Mouse (Mus musculus): ENCODE measurements at regions not wholly inside any gene's neighbourhood (a gene's known extent, or its start where the extent isn't known, plus 50 kb on each side); places are given as distances from the start of the nearest gene placed in this dataset.
"Not testable (repeated sequence)": the region's sequence is repeated elsewhere in the genome, so short reads cannot be mapped to it uniquely, and the experiment has no call there.

DNA sequence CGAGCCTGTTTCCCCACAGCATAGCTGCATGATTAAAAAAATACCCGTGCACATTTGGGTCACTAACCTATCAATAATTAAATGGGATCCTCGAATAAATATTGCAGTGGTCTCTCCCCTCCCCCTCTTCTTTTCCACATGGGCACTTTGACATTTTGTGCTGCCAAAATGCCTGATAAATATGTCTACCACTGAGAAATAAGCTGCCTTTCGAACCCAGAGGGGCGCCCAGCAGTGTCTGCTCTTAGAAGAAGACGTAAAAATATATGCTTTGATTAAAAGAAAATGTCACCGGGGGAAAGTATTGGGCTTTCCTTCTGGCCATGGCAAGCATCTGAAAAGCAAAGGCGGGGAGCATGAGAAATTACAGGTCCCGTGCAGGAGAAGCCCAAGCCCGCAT, 152.6 kb upstream of the Frmd4a start:
- DNase-seq, result no peak

GRCm38 (mm10) chr2:3866736-3867135, 150.8 kb upstream of the Frmd4a start:
- not testable (repeated sequence) for DNase-seq

DNA sequence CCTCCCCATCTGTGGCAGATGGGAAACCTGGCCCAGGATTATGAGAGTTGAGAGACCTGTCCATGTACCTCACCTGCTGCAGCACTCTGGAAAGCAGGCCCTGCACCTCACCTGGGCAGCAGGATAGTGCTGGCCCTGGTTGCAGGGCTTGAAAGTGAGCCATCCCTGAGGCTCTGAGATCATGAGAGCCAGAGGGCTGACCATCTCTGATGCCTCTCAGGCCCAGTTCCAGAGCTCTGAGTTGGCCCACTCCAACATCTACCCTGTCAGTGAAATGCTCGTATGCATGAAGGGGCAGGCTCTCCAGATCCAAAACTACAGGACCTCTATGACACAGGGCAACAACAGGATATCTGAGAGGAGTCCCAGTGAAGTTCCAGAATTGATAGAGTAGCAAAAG, 147.8 kb upstream of the Frmd4a start:
- DNase-seq, result no peak

GRCm38 (mm10) chr2:3871748-3872147, 145.8 kb upstream of the Frmd4a start:
- no peak for DNase-seq

- no peak for DNase-seq
These were observed 130.5 kb upstream of the Frmd4a start for GRCm38 (mm10) chr2:3887000-3887399.

DNA sequence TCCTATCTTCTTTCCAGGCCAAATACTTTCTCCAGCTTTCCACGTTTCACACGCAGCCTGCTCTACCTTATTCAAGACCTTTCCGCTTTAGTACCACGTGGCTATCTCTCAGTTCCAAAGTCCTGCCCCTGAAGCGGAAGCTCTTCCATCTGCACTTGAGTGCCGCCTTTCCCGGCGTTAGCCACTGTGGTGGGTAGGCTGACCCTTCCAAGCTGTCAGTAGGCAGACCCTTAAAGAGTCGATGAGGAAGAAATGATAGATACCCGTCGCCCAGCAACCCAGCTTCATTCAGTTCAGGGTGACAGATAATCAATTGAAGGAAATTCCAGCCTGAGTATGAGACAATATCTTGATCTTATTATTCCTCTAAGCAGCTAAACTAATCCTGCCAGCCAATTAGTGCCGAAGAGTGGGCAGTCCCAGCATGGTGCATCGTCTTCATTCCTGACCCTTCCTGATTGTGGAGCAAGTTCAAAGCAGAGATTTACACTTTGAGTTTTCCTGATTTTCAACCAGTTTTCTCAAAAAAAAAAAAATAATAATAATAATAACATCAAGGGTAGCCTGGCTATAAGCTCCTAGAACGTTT, 129.6 kb upstream of the Frmd4a start:
- no peak for DNase-seq

- no peak for DNase-seq
These were observed 128.1 kb upstream of the Frmd4a start for GRCm38 (mm10) chr2:3889381-3889780.

- no peak for DNase-seq
These were observed 127.1 kb upstream of the Frmd4a start for GRCm38 (mm10) chr2:3890462-3890861.

GRCm38 (mm10) chr2:3907026-3907425, 110.5 kb upstream of the Frmd4a start:
- DNase-seq, result no peak

- no peak for DNase-seq
These were observed 109.3 kb upstream of the Frmd4a start for GRCm38 (mm10) chr2:3908192-3908591.

- no peak for DNase-seq
These were observed 107.2 kb upstream of the Frmd4a start for GRCm38 (mm10) chr2:3910086-3910891.

- no peak for DNase-seq
These were observed 102.4 kb upstream of the Frmd4a start for GRCm38 (mm10) chr2:3915141-3915540.

DNA sequence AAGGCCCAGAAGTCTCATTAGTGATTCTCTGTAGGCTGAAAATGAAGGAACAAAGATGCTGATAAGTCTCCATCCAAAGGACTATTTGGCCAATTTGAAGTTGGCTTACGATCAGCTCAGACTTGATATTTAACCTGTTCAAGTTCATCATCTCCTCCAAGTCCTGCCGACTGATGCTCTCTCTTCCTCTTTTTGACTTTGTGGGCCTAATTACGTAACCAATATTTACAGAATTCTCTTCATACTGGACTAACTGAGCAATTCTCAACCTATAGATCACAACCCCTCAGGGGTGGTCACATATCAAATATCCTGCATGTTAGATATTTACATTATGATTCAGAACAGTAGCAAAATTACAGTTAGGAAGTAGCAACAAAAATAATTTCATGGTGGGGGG, 101.2 kb upstream of the Frmd4a start:
- no peak for DNase-seq

GRCm38 (mm10) chr2:3918156-3918555, 99.4 kb upstream of the Frmd4a start:
- no peak for DNase-seq

DNA sequence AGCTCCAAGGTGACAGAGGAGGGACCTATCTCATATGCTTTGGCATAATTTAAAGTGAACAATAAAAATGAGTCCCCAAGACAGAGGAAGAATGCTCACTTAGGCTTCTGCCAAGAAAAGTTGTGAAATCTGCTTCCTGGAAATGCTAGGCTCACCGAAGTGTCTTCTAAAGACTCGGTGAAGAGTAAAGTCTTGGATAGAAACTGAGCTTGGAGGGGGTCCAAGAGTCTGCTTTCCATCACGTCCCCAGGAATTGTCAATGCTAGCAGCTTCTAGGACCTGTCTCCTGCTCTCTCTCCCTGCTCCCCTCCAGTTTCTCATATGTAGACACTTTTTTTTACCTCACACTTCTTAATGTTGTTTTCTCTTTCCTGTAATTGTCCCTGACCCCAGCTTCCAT, 97.6 kb upstream of the Frmd4a start:
- no peak for DNase-seq

DNA sequence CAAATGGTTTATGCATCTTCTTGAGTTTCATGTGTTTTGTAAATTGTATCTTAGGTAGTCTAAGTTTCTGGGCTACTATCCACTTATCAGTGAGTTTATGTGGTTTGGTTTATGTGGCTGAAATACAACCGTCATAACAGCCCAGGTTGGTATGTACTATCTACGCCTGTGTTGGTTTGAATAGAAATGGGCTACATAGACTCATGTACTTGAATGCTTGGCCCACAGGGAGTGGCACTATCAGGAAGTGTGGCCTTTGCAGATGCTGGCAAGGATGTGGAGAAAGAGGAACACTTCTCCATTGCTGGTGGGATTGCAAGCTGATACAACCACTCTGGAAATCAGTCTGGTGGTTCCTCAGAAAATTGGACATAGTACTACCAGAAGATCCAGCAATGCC, 96.4 kb upstream of the Frmd4a start:
- not testable (repeated sequence) for DNase-seq

DNA sequence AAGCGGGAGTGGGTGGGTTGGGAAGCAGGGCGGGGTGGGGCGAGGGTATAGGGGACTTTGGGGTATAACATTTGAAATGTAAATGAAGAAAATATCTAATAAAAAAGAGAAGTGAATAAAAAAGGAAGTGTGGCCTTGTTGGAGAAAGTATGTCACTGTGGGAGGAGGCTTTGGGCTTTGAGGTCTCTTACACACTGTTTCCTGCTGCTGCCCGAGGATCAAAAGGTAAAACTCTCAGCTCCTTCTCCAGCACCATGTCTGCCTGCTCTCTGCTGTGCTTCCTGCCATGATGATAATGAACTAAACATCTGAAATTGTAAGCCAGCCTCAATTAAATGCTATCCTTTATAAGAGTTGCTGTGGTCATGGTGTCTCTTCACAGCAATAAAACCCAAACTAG, 94.8 kb upstream of the Frmd4a start:
- no peak for DNase-seq

GRCm38 (mm10) chr2:3924696-3925095, 92.8 kb upstream of the Frmd4a start:
- DNase-seq, result no peak

- DNase-seq, result no peak
These were observed 92.3 kb upstream of the Frmd4a start for GRCm38 (mm10) chr2:3925199-3925598.

- DNase-seq, result no peak
These were observed 91.4 kb upstream of the Frmd4a start for GRCm38 (mm10) chr2:3926129-3926528.

DNA sequence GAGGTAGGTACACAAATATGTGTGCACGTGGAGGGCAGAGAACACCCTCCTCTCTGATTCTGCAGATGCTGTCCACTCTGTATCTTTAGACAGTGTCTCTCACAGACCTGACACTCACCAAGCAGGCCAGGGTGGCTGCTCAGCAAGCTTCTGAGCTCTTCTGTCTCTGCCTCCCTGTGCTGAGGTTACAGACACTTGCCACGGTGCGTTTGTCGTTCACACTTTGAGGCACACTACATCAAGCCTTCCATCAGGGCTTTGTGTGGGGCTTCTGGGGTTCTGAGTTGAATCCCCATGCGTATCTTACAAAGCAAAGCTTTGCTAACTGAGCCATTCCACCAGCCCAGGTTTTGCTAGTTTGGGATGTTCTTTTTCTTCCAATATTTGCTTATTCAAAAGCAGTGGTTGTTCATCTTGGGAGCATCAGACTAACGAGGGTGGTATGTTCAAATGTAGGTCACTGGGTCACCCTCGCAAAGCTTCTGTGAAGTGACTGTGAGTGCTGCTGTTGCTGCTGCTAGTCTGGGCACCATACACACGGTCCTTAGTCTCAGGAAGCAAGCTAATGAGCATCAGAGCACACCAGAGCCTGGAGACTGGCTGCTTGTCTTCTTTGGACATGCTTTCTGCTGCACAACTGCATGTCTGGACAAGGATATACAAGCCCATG, 90.2 kb upstream of the Frmd4a start:
- no peak for DNase-seq

GRCm38 (mm10) chr2:3927853-3928252, 89.7 kb upstream of the Frmd4a start:
- no peak for DNase-seq

DNA sequence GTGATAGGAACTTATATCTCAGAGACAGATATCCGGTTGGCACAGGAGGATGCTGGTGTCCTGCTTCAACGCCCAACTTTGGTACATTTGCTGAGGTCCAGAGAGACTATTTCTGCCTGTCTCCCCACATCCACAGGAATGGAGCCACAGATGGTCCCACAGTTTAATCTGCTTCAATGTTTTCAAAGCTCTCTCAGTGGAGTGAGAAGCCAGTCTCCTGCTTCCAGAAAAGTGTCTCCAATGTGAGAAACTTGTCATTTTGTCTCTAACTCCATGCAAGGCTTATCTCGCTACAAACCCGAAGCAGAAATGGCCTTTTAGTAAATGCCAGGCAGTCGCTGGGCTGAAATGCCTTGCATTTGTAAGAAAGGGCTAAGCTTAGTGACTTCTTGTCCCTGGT, 86.9 kb upstream of the Frmd4a start:
- no peak for DNase-seq

DNA sequence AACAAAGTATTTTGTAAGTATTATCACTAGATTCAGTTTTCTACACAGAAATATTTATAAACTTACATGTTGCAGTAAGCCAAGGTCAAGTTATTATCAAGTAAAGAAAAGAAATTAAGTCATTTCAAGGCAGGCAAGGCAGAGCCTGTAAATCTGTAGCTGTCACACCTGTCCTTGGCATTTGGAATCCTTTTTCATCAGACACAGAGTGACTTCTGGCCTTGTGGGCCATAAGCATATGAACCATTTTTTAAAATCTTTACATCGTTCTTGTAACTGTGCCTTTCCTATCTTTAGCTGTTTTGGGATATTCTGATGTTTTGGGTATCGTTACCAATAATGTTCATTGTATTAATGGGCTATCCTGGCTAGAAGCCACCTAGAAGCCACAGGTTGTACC, 76.7 kb upstream of the Frmd4a start:
- DNase-seq, result no peak

All from heart, postnatal 4 days (tissue).